Mouse (Mus musculus) left cerebral cortex, postnatal 14 days (tissue): ENCODE results near the gene Sgsh. TPM values are rescaled to one million over a fixed set of nuclear protein-coding genes. Genes with fewer than 3 reads are reported as not detected.
A peak's percentile ranks its signal among the peaks of the same experiment; 100 is the strongest.

ENCODE experiments used
- DNase-seq, 2 experiments: peaks; one replicate each; pipeline ENCODE4 v3.0.0; 2021 to 2022; ENCODE audit warnings: low spot score in 2 of 2, mixed read lengths in 1 of 2
- intact Hi-C: fragments of 180-260 bp; cut with DNase I; formaldehyde crosslinking; loops from one replicate; pipeline ENCODE4 v1.15.1; 2025
- total RNA-seq, 2 experiments: library from RNA; stranded (reverse); gene quantifications; 2 replicates each; pipeline ENCODE4 v1.2.3; 2021

Gene Sgsh
- total RNA-seq, 2 experiments from 2014 or later: 3.5 to 4.3 TPM

- intact Hi-C loops: no loop called here
- DNase-seq: no peak
Measured at GRCm38 (mm10) chr11:119381631-119382337, 26.4 kb upstream of the Sgsh start.

- no peak for DNase-seq
- intact Hi-C loops: no loop called here
Measured at GRCm38 (mm10) chr11:119378551-119378950, 23.2 kb upstream of the Sgsh start.

DNA sequence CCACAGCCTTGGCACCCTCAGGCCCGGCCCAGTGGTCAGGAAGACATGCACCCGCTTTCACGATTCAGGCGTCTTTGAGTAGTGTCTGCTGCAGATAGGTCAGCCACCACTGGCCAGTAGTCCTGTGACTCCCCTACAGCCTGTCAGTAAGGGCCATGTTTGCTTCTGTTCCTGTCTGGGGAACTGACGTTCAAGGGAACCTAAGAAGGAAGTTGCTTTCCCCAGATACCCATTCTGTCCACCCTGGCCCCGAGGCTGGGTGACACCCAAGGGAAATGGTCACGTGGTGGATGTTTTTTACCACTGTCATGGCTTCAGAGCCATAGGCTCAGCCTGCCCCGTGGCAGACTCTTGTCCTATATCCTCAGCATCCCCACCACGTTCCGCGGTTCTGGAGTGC, 22.0 kb upstream of the Sgsh start:
- intact Hi-C loops: no loop called here
- no peak for DNase-seq

DNA sequence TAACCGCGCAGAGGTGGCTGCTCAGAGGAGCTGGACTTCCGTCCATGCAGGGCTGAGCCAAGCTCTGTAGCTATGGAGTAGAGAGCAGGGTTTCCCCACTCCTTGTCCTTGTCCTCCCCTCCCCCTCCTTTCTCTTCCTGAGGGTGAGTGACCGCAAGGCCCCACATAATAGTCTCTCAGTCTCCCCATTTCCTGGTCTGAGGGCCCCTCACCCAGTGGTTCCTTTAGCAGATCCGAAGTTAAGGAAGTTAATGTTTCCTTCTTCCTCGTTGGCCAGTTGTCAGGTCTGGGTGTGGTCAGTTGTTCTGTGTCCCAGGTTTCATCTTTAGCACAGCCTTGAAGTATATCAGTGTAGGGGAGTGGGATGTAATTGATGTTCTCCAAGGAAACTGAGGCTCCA, 20.1 kb upstream of the Sgsh start:
- intact Hi-C loops: no loop called here
- DNase-seq: no peak

- intact Hi-C loops: loop anchor here (5.0 kb wide), 1 partner anchor 61 kb away; the partner anchor contains the start of gene Eif4a3
- peak; percentile 64 to 70 for DNase-seq
Measured at GRCm38 (mm10) chr11:119363534-119364145, 8.3 kb upstream of the Sgsh start.

DNA sequence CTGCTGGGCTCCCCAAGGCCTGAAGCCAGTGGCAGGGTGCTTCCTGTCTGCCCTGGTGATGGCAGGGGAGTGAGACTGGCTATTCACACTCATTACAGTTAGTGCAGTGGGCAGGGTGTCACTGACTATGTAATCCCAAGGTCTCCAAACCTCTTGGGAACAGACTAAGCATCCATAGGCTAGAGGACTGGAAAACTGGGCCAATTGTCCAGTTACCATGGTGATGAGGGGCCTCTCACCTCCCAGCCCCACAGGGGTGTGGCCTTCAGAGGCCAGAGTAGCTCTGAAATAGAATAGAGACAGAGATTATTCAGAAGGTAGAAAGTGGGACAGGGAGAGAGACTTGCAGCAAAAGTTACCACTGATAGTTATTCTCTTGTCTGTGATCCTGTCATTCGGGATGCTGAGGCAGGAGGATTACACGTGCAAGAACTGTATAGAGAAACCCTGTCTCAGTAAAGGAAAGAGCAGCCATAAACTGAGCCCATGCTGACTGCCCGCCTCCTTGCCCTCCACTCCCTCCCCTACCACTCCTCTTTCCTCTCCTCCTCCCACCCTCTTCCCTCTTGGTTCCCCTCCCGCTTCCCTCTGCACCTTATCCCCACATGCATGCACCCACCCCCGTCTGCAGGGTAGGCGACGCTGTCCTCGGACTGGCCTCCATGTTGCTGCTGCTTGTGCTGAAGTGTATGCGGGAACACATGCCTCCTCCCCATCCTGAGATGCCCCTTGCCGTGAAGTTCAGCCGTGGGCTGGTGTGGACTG, 7.6 kb upstream of the Sgsh start:
- intact Hi-C loops: loop anchor here (5.0 kb wide), 1 partner anchor 61 kb away; the partner anchor contains the start of gene Eif4a3
- no peak for DNase-seq

- intact Hi-C loops: no loop called here
- DNase-seq: no peak
Measured at GRCm38 (mm10) chr11:119359089-119359488, 3.8 kb upstream of the Sgsh start.

GRCm38 (mm10) chr11:119354798-119355442, 416 bp downstream of the Sgsh start:
- intact Hi-C loops: no loop called here
- peak; percentile 32 to 34 for DNase-seq

- intact Hi-C loops: no loop called here
- DNase-seq: no peak
Measured at GRCm38 (mm10) chr11:119353946-119354345, 1.4 kb downstream of the Sgsh start.

DNA sequence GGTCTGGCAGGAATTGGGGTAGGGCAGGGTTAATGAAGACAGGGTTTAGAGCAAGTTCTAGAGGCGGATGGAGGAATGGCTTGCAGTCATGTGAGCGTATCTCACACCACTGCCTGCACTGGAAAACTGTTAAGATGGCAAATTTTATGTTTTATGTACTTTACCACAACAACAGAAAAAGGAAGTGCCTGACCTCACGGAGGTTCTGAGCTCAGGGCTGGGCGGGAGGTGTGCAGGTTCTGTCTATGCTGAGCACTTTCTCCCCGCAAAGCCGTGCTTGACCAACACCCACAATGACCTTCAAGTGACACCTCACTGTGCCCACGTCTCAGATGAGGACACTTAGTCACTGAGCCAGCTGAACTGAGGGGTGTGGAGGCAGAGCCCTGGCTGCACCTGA, 3.2 kb downstream of the Sgsh start:
- intact Hi-C loops: no loop called here

DNA sequence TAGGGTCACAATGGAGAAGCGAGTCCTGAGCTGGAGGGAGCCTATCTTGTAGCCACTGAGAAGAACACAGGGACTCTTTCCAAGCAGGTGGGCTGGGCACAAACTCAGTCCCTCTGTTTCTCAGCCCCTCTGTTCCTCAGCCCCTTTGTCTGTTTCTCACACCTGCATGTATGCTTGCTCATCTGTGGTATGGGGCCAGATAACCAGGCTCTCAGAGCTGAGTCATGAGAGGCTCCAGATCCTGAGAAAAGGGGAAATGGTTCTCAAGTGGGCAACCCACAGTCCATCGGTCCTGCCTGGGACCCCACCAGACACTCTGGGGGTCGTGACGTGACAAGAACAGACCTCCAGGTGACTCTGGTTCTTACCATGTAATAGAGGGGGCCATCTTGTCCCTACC, 8.2 kb downstream of the Sgsh start:
- intact Hi-C loops: loop anchor here (10.0 kb wide), 1 partner anchor 558 kb away; no protein-coding TSS in a partner anchor
- DNase-seq: no peak

More for the DNA sequence above, 3.2 kb downstream of the Sgsh start:
- no peak for DNase-seq

DNA sequence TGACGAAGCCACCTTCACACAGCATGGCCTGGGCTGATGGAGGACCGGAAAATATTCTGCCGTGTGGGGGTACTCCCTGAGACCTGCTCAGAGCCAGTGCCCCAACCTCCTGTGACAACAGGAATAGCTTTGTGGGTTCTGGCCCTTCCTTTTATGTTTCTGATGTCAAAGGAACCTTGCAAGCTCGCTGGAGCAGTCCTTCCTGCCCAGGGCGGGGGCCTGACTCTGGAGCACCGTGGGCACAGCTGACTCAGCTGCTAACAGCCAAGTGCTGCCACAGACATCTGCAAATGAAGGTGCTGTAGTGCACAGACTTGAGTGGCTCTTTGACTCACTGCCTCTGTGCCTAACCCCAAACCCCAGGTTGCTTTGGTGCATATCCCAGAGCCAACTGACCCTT, 10.5 kb downstream of the Sgsh start:
- no peak for DNase-seq
- intact Hi-C loops: loop anchor here (10.0 kb wide), 1 partner anchor 560 kb away; no protein-coding TSS in a partner anchor

- intact Hi-C loops: loop anchor here (10.0 kb wide), 1 partner anchor 561 kb away; no protein-coding TSS in a partner anchor
- no peak for DNase-seq
Measured at GRCm38 (mm10) chr11:119344178-119344577, 11.2 kb downstream of the Sgsh start.

DNA sequence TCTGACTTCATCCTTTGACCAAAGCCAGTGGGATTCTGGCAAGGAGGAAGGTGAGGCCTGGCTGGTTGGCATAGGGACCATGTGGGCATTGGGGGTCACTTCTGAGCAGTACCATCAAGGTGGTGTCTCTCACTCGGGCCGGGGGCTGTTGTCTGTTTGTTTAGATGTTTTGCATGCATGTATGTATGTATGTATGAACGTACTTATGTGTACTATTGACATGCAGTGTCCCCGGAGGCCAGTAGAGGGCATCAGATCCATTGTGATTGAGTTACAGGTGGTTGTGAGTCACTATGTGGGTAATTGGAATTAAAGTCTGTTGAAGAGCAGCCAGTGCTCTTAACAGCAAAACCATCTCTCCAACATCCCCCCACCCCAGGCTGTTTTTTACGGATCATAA, 15.7 kb downstream of the Sgsh start:
- intact Hi-C loops: loop anchor here (10.0 kb wide), 1 partner anchor 565 kb away; no protein-coding TSS in a partner anchor
- DNase-seq: peak; percentile 83 to 85

DNA sequence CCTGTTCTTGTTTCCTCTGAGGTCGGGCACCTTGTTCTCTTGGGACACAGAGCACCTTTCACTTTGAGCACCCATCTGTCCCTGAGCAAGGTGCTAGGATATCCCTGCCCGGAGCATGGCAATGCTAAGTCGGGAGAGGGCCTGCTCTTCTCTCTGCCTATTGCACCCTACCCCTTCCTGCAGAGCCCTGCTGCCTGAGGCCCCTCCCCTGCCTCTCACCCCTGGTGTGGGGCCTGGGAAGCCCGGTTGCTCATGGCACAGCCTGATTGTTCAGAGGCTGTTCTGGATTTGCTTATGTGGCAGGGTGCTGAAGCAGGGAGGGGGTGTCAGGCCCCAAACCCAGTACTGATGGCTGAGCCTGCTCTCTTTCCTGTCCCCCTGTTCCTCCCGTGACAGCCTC, 16.2 kb downstream of the Sgsh start:
- no peak for DNase-seq
- intact Hi-C loops: no loop called here

DNA sequence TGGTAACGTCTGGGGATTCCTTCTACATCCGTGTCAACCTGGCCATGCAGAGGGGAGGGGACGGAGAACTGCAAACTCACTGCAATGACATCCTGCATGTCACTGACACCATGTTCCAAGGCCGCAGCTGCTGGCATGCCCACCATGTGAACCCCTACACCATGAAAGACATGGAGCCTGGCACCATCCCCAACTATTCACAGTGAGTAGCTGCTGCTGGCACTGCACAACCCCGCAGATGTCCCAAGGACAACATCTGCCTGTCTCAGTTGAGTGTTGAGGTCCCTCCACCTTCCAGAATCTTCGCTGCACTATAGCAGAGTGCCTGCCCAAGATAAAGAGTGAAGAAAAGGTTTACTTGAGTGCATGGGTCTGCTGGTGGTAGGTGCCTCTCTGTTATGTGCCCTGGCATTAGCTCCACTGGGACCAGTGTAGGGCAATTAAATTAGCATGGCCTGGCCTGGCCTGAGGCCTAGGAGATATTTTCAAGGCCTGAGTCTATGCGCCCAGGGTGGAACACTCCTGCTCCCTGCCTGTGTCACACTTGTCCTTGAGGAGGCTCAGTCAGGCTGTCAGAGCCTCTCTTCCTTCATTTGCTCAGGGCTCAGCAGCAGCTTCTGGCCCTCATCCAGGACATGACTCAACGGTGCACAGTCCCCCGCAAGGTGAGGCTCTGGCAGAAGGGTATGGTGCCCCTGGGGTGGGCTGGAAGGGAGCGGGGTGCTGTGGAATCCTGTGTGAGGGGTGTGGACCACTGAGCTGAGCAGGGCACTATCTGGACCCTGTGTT, 16.9 kb downstream of the Sgsh start:
- intact Hi-C loops: no loop called here
- DNase-seq: no peak

DNA sequence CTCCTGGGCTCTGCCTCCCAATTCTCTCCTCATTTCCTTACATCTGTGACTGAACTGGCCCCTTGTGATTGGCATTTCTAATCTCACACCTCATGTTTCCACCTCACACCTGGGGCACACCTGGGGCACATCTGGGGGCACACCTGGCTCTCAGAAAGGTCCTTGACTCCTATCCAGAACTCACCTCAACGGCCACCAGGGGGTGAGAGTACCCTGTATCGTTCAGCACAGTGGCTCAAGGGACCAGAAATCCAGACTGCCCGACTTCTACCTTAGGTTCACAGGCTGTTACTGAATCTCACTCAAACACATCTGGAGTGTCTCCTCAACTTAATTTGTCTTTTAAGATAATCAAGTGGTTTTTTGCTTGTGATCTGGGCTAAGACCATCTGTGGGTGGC, 23.4 kb downstream of the Sgsh start:
- DNase-seq: no peak
- intact Hi-C loops: no loop called here

GRCm38 (mm10) chr11:119330592-119330991, 24.7 kb downstream of the Sgsh start:
- no peak for DNase-seq
- intact Hi-C loops: no loop called here

GRCm38 (mm10) chr11:119325068-119325467, 30.3 kb downstream of the Sgsh start:
- intact Hi-C loops: no loop called here
- no peak for DNase-seq
